Mouse (Mus musculus) C2C12 (cell line): ENCODE results near the gene Olfr320.

Source experiments
- CEBPB ChIP-seq: IDR thresholded peaks from one replicate; pipeline ENCODE4 v1.6.1; 2011; ENCODE audit warnings: low read depth, mild to moderate bottlenecking, control low read depth, moderate library complexity
- CTCF ChIP-seq: IDR thresholded peaks from one replicate; pipeline ENCODE4 v1.5.1; 2011; ENCODE audit not compliant: control insufficient read depth, insufficient read depth, insufficient read length
- FOSL1 ChIP-seq: IDR thresholded peaks from one replicate; pipeline ENCODE4 v1.8.0; 2011; ENCODE audit warnings: mild to moderate bottlenecking, low read length; ENCODE audit not compliant: poor library complexity, insufficient read depth, severe bottlenecking
- MAX ChIP-seq: IDR thresholded peaks from one replicate; pipeline ENCODE4 v1.6.1; 2011; ENCODE audit warnings: mild to moderate bottlenecking, control low read depth
- MYOG ChIP-seq: IDR thresholded peaks from one replicate; pipeline ENCODE4 v1.6.1; 2011; ENCODE audit not compliant: control insufficient read depth, insufficient read length; ENCODE audit errors: extremely low read depth
- USF1 ChIP-seq: IDR thresholded peaks from one replicate; pipeline ENCODE4 v1.6.1; 2011; ENCODE audit warnings: low read depth, mild to moderate bottlenecking, control low read depth, moderate library complexity

DNA sequence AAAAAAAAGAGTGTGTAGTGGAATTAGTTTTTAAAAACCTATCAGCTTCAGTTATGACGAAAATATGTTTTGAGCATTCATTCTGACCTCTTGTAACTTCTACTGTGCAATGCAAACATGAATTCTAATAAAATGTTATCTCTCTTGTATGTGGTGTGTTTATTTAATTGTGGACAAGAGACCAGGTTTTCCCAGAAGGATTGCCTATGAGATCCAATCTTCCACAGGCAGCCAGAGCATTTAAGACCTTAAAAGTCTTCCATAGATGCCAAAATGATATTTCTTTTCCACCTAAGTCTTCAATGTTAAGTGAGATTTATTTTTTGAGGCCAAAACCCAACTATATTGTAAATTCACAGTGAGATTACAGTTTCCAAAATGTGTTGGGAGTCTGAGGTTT, at the start of gene Olfr320:
- TF ChIP-seq CEBPB (no peak), CTCF (no peak), MAX (no peak), USF1 (no peak), MYOG (no peak), FOSL1 (no peak)
